Mouse (Mus musculus): ENCODE measurements at regions not wholly inside any gene's neighbourhood (a gene's known extent, or its start where the extent isn't known, plus 50 kb on each side); places are given as distances from the start of the nearest gene placed in this dataset.

DNA sequence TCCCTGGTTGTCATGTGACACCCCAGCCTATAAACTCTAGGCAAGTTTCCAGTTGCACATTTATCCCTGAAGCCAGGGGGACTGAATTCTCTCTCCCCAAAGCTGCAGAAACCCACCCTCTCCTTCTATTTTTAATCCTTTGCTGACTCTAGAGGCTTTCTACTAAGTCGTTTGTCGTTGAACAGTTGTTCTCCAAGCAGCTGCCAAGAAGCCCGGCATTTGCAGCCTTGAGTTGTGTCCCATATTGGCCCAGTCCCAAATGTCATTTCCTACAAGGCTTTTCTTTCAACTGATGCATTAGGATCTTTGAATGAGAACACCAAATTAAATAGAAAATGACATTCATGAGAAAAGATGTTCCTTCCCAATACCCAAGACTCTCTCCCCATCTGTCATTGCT is 318.2 kb upstream of the Mon1b start:
- no peaks in the 10 kb centered on the region for H3K27me3 ChIP-seq (ENCODE audit: insufficient read depth, low read length)
- no peak for DNase-seq
- H3K27ac ChIP-seq (ENCODE audit: low read depth), result no peak overlapping the region
- WGBS (ENCODE audit: insufficient replicate concordance), result 73% methylated on average over 3 of the region's 3 CpGs
- TF ChIP-seq EP300 (IDR thresholded peaks at IDR 0.05; ENCODE audit: low read depth) (no peak), CTCF (IDR thresholded peaks at IDR 0.05; ENCODE audit: low read depth) (no peak)
- H3K9ac ChIP-seq (replicated peaks), result no peak overlapping the region
- no peaks in the 10 kb centered on the region for H3K4me1 ChIP-seq (ENCODE audit: insufficient read depth)
- no peaks in the 10 kb centered on the region for H3K36me3 ChIP-seq (replicated peaks; ENCODE audit: insufficient read depth, low read length)
- ATAC-seq, result no peak
- H3K9me3 ChIP-seq (ENCODE audit: low read length), result no peaks in the 10 kb centered on the region
- no peak overlapping the region for H3K4me3 ChIP-seq (ENCODE audit: low read depth, low read length)
- H3K4me2 ChIP-seq (ENCODE audit: low read depth, low read length), result no peak overlapping the region

DNA sequence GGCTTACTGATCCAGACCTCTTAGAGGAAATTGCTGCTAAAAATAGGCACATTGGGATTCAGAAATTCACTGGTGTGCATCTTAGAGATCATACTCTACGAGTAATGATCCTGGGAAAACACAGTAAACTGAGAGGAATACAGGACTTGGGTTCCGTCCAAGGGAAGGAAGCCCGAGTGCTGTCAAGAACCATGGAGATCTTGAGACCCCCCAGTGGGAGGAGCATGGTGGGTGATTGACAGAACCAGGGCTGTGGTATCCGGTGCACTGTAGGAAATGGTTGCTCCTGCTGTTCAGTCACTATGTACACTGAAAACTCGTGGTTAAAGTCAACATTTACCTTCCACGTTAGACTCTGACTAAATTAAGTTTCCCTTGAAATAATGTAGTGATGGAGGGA is 303.8 kb upstream of the Mon1b start:
- Histone ChIP-seq H3K4me1 (ENCODE audit: insufficient read depth) (no peaks in the 10 kb centered on the region), H3K27me3 (ENCODE audit: insufficient read depth, low read length) (no peaks in the 10 kb centered on the region), H3K4me2 (ENCODE audit: low read depth, low read length) (no peak overlapping the region), H3K36me3 (replicated peaks; ENCODE audit: insufficient read depth, low read length) (no peaks in the 10 kb centered on the region), H3K9me3 (ENCODE audit: low read length) (no peaks in the 10 kb centered on the region), H3K9ac (replicated peaks) (no peak overlapping the region), H3K27ac (ENCODE audit: low read depth) (no peak overlapping the region), H3K4me3 (ENCODE audit: low read depth, low read length) (no peak overlapping the region)
- DNase-seq, result no peak
- no peak for ATAC-seq
- WGBS (ENCODE audit: insufficient replicate concordance), result 55% methylated on average over 6 of the region's 6 CpGs
- TF ChIP-seq EP300 (IDR thresholded peaks at IDR 0.05; ENCODE audit: low read depth) (no peak), CTCF (IDR thresholded peaks at IDR 0.05; ENCODE audit: low read depth) (no peak)

DNA sequence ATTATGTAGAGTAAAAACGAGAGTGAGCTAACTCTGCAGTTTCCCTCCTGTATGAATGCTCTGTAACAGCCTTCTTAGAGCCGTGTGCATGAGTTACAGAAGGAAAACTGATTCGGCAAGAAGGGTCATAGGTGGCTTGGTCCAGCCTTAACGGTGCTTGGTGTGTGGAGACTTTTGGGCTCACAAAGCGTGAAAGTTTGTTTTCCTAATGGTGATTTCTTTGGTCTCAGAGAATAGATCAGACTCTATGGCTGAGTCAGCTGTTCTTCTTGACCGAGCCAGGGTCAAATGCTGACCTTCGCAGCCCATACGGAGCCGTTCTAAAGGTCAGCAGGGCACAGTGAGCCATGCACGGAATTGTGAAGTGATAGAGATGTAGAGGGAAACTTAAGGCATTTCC is 294.1 kb upstream of the Mon1b start:
- Histone ChIP-seq H3K9me3 (ENCODE audit: low read length) (no peaks in the 10 kb centered on the region), H3K27ac (ENCODE audit: low read depth) (no peak overlapping the region), H3K9ac (replicated peaks) (no peak overlapping the region), H3K4me3 (ENCODE audit: low read depth, low read length) (no peak overlapping the region), H3K36me3 (replicated peaks; ENCODE audit: insufficient read depth, low read length) (no peaks in the 10 kb centered on the region), H3K4me2 (ENCODE audit: low read depth, low read length) (no peak overlapping the region), H3K27me3 (ENCODE audit: insufficient read depth, low read length) (no peaks in the 10 kb centered on the region), H3K4me1 (ENCODE audit: insufficient read depth) (no peaks in the 10 kb centered on the region)
- no peak for ATAC-seq
- 56% methylated on average over 10 of the region's 10 CpGs for WGBS (ENCODE audit: insufficient replicate concordance)
- TF ChIP-seq EP300 (IDR thresholded peaks at IDR 0.05; ENCODE audit: low read depth), result no peak
- no peak for TF ChIP-seq CTCF (IDR thresholded peaks at IDR 0.05; ENCODE audit: low read depth)
- DNase-seq, result no peak

DNA sequence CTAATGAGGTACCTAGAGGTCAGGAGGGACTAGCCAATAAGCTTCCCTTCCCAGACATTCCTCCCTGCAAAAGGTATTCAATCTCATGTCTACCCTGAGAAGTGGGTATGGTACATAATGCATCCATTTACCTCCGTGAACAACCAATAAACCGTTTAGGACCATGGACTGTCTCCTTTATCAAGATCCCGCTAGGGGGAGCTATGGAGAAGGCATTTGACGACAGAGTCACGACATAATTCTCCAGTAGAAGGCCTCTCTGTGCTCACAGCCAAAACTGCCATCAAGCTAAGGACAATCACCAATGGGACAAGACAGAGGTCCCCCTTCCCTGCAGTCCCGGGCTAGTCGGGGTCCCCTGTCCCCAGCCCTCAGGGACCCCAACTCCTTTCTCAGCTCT is 273.5 kb upstream of the Mon1b start:
- no peak overlapping the region for H3K9ac ChIP-seq (replicated peaks)
- H3K4me3 ChIP-seq (ENCODE audit: low read depth, low read length), result no peak overlapping the region
- no peak for DNase-seq
- TF ChIP-seq EP300 (IDR thresholded peaks at IDR 0.05; ENCODE audit: low read depth) (no peak), CTCF (IDR thresholded peaks at IDR 0.05; ENCODE audit: low read depth) (peak; percentile 19; the same call in 1 of the 2 replicates)
- H3K4me2 ChIP-seq (ENCODE audit: low read depth, low read length), result no peak overlapping the region
- no peaks in the 10 kb centered on the region for H3K36me3 ChIP-seq (replicated peaks; ENCODE audit: insufficient read depth, low read length)
- H3K9me3 ChIP-seq (ENCODE audit: low read length), result no peaks in the 10 kb centered on the region
- no peaks in the 10 kb centered on the region for H3K4me1 ChIP-seq (ENCODE audit: insufficient read depth)
- WGBS (ENCODE audit: insufficient replicate concordance), result 56% methylated on average over 7 of the region's 7 CpGs
- no peak overlapping the region for H3K27ac ChIP-seq (ENCODE audit: low read depth)
- no peaks in the 10 kb centered on the region for H3K27me3 ChIP-seq (ENCODE audit: insufficient read depth, low read length)
- no peak for ATAC-seq

DNA sequence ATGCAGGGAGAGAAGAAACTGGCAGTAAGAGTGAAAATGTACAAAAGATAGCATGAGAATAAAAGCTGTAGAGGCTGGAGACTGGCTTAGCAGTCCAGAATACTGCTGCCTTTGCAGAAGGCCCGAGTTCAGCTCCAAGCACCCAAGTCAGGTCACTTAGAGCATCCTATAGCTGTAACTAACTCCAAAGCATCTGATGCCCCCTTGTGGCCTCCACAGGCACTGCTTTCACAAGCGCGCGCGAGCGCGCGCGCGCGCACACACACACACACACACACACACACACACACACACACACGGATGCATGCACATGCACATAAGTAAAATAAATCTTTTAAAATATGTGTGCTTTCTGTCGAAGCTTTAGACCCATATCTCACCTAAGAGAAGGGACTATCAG is 271.2 kb upstream of the Mon1b start:
- Histone ChIP-seq H3K9ac (replicated peaks) (no peak overlapping the region), H3K27ac (ENCODE audit: low read depth) (no peak overlapping the region), H3K4me1 (ENCODE audit: insufficient read depth) (no peaks in the 10 kb centered on the region), H3K9me3 (ENCODE audit: low read length) (no peaks in the 10 kb centered on the region), H3K36me3 (replicated peaks; ENCODE audit: insufficient read depth, low read length) (no peaks in the 10 kb centered on the region), H3K4me2 (ENCODE audit: low read depth, low read length) (no peak overlapping the region), H3K27me3 (ENCODE audit: insufficient read depth, low read length) (no peaks in the 10 kb centered on the region), H3K4me3 (ENCODE audit: low read depth, low read length) (no peak overlapping the region)
- no peak for DNase-seq
- no peak for TF ChIP-seq EP300 (IDR thresholded peaks at IDR 0.05; ENCODE audit: low read depth)
- TF ChIP-seq CTCF (IDR thresholded peaks at IDR 0.05; ENCODE audit: low read depth), result 0 out of 2 replicates have a peak, but pooled peaks have one; percentile 5
- no peak for ATAC-seq
- 91% methylated on average over 13 of the region's 13 CpGs for WGBS (ENCODE audit: insufficient replicate concordance)

DNA sequence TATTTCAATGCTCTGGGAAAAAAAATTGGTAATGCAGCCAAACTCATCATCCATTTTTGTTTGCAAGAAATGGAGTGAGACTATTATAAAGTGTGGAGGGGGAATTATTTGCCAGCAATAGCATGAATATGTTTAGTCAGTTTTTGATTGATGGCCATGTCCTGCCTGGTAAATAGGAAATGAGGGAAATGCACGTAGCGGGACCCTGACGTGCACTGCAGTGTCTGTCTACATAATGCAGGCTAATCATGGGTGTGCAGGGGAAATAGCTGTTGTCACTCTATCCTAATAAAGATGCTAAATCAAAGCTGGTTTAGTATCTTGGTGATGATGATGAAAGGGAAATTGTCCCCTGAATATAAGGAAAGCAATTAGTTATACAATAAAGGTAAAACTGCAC is 251.9 kb upstream of the Mon1b start:
- Histone ChIP-seq H3K9ac (replicated peaks) (no peak overlapping the region), H3K4me1 (ENCODE audit: insufficient read depth) (no peaks in the 10 kb centered on the region), H3K27me3 (ENCODE audit: insufficient read depth, low read length) (no peaks in the 10 kb centered on the region), H3K36me3 (replicated peaks; ENCODE audit: insufficient read depth, low read length) (no peaks in the 10 kb centered on the region), H3K9me3 (ENCODE audit: low read length) (no peaks in the 10 kb centered on the region), H3K27ac (ENCODE audit: low read depth) (no peak overlapping the region), H3K4me2 (ENCODE audit: low read depth, low read length) (no peak overlapping the region), H3K4me3 (ENCODE audit: low read depth, low read length) (no peak overlapping the region)
- no peak for DNase-seq
- no peak for ATAC-seq
- WGBS (ENCODE audit: insufficient replicate concordance), result 47% methylated on average over 3 of the region's 3 CpGs
- TF ChIP-seq EP300 (IDR thresholded peaks at IDR 0.05; ENCODE audit: low read depth) (no peak), CTCF (IDR thresholded peaks at IDR 0.05; ENCODE audit: low read depth) (no peak)

DNA sequence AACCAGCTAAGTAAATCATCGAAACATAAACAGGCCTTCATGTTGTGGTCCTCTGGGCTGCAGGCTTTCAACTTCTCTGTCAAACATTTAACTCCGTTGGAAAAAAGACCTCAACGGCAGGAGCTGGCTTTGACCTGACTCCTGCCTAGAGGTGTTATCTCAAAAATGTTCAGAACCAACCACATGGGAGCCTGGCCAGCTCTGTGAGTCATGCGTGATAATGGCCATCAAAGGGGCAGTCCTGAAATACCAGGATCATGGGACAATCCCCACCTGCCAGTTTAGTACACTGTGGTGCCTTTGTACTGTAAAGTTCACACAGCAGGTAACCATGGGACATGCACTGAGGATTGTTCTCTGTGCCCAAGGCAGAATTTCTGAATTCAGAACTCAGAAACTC is 251.4 kb upstream of the Mon1b start:
- Histone ChIP-seq H3K9ac (replicated peaks) (no peak overlapping the region), H3K36me3 (replicated peaks; ENCODE audit: insufficient read depth, low read length) (no peaks in the 10 kb centered on the region), H3K4me1 (ENCODE audit: insufficient read depth) (no peaks in the 10 kb centered on the region), H3K4me2 (ENCODE audit: low read depth, low read length) (no peak overlapping the region), H3K9me3 (ENCODE audit: low read length) (no peaks in the 10 kb centered on the region), H3K4me3 (ENCODE audit: low read depth, low read length) (no peak overlapping the region), H3K27me3 (ENCODE audit: insufficient read depth, low read length) (no peaks in the 10 kb centered on the region), H3K27ac (ENCODE audit: low read depth) (no peak overlapping the region)
- WGBS (ENCODE audit: insufficient replicate concordance), result 52% methylated on average over 4 of the region's 4 CpGs
- no peak for TF ChIP-seq EP300 (IDR thresholded peaks at IDR 0.05; ENCODE audit: low read depth)
- ATAC-seq, result no peak
- no peak for DNase-seq

All from liver, postnatal 0 days (tissue).